Mouse (Mus musculus): ENCODE measurements at regions not wholly inside any gene's neighbourhood (a gene's known extent, or its start where the extent isn't known, plus 50 kb on each side); places are given as distances from the start of the nearest gene placed in this dataset.

- Histone ChIP-seq H3K4me3 (ENCODE audit: inconsistent target) (no peak overlapping the region), H3K36me3 (ENCODE audit: inconsistent target) (no peaks in the 10 kb centered on the region), H3K79me2 (ENCODE audit: inconsistent target) (no peaks in the 10 kb centered on the region), H3K27ac (no peak overlapping the region)
- 88% methylated on average over 7 of the region's 7 CpGs for WGBS (ENCODE audit: missing documents)
Observed at GRCm38 (mm10) chr17:4640555-4640954, 353.6 kb upstream of the Arid1b start.

GRCm38 (mm10) chr17:4641166-4641565 lies 353.0 kb upstream of the Arid1b start:
- H3K36me3 ChIP-seq (ENCODE audit: inconsistent target): no peaks in the 10 kb centered on the region
- no peak overlapping the region for H3K27ac ChIP-seq
- H3K4me3 ChIP-seq (ENCODE audit: inconsistent target): no peak overlapping the region
- no peaks in the 10 kb centered on the region for H3K79me2 ChIP-seq (ENCODE audit: inconsistent target)
- WGBS (ENCODE audit: missing documents): 83% methylated on average over 4 of the region's 4 CpGs

- 83% methylated on average over 1 of the region's 1 CpGs for WGBS (ENCODE audit: missing documents)
- no peak overlapping the region for H3K4me3 ChIP-seq (ENCODE audit: inconsistent target)
- no peaks in the 10 kb centered on the region for H3K36me3 ChIP-seq (ENCODE audit: inconsistent target)
- H3K27ac ChIP-seq: no peak overlapping the region
- no peaks in the 10 kb centered on the region for H3K79me2 ChIP-seq (ENCODE audit: inconsistent target)
Observed at GRCm38 (mm10) chr17:4642046-4642445, 352.1 kb upstream of the Arid1b start.

- Histone ChIP-seq H3K36me3 (ENCODE audit: inconsistent target) (no peaks in the 10 kb centered on the region), H3K79me2 (ENCODE audit: inconsistent target) (no peaks in the 10 kb centered on the region), H3K27ac (no peak overlapping the region), H3K4me3 (ENCODE audit: inconsistent target) (no peak overlapping the region)
- WGBS (ENCODE audit: missing documents): 90% methylated on average over 6 of the region's 6 CpGs
Observed at GRCm38 (mm10) chr17:4643343-4643742, 350.8 kb upstream of the Arid1b start.

- H3K79me2 ChIP-seq (ENCODE audit: inconsistent target): no peaks in the 10 kb centered on the region
- no peak overlapping the region for H3K27ac ChIP-seq
- H3K4me3 ChIP-seq (ENCODE audit: inconsistent target): no peak overlapping the region
- WGBS (ENCODE audit: missing documents): 92% methylated on average over 4 of the region's 4 CpGs
- H3K36me3 ChIP-seq (ENCODE audit: inconsistent target): no peaks in the 10 kb centered on the region
Observed at GRCm38 (mm10) chr17:4648603-4649002, 345.5 kb upstream of the Arid1b start.

GRCm38 (mm10) chr17:4654221-4654620 lies 339.9 kb upstream of the Arid1b start:
- 91% methylated on average over 3 of the region's 3 CpGs for WGBS (ENCODE audit: missing documents)
- no peak overlapping the region for H3K27ac ChIP-seq
- H3K4me3 ChIP-seq (ENCODE audit: inconsistent target): no peak overlapping the region
- no peaks in the 10 kb centered on the region for H3K79me2 ChIP-seq (ENCODE audit: inconsistent target)
- no peaks in the 10 kb centered on the region for H3K36me3 ChIP-seq (ENCODE audit: inconsistent target)

- Histone ChIP-seq H3K27ac (no peak overlapping the region), H3K36me3 (ENCODE audit: inconsistent target) (no peaks in the 10 kb centered on the region), H3K79me2 (ENCODE audit: inconsistent target) (no peaks in the 10 kb centered on the region), H3K4me3 (ENCODE audit: inconsistent target) (no peak overlapping the region)
- 95% methylated on average over 5 of the region's 5 CpGs for WGBS (ENCODE audit: missing documents)
Observed at GRCm38 (mm10) chr17:4661996-4662395, 332.1 kb upstream of the Arid1b start.

GRCm38 (mm10) chr17:4668511-4668910 lies 325.6 kb upstream of the Arid1b start:
- Histone ChIP-seq H3K27ac (no peak overlapping the region), H3K36me3 (ENCODE audit: inconsistent target) (no peaks in the 10 kb centered on the region), H3K79me2 (ENCODE audit: inconsistent target) (no peaks in the 10 kb centered on the region), H3K4me3 (ENCODE audit: inconsistent target) (no peak overlapping the region)
- WGBS (ENCODE audit: missing documents): 92% methylated on average over 3 of the region's 3 CpGs

- Histone ChIP-seq H3K4me3 (ENCODE audit: inconsistent target) (no peak overlapping the region), H3K27ac (no peak overlapping the region), H3K79me2 (ENCODE audit: inconsistent target) (no peaks in the 10 kb centered on the region), H3K36me3 (ENCODE audit: inconsistent target) (no peaks in the 10 kb centered on the region)
- 100% methylated on average over 2 of the region's 2 CpGs for WGBS (ENCODE audit: missing documents)
Observed at GRCm38 (mm10) chr17:4673271-4673670, 320.9 kb upstream of the Arid1b start.

- WGBS (ENCODE audit: missing documents): 100% methylated on average over 1 of the region's 1 CpGs
- no peaks in the 10 kb centered on the region for H3K79me2 ChIP-seq (ENCODE audit: inconsistent target)
- H3K4me3 ChIP-seq (ENCODE audit: inconsistent target): no peak overlapping the region
- no peak overlapping the region for H3K27ac ChIP-seq
- no peaks in the 10 kb centered on the region for H3K36me3 ChIP-seq (ENCODE audit: inconsistent target)
Observed at GRCm38 (mm10) chr17:4706421-4706820, 287.7 kb upstream of the Arid1b start.

GRCm38 (mm10) chr17:4721061-4721460 lies 273.1 kb upstream of the Arid1b start:
- H3K36me3 ChIP-seq (ENCODE audit: inconsistent target): no peaks in the 10 kb centered on the region
- no peak overlapping the region for H3K4me3 ChIP-seq (ENCODE audit: inconsistent target)
- H3K27ac ChIP-seq: no peak overlapping the region
- no peaks in the 10 kb centered on the region for H3K79me2 ChIP-seq (ENCODE audit: inconsistent target)
- 94% methylated on average over 4 of the region's 4 CpGs for WGBS (ENCODE audit: missing documents)

- WGBS (ENCODE audit: missing documents): 98% methylated on average over 3 of the region's 3 CpGs
- Histone ChIP-seq H3K36me3 (ENCODE audit: inconsistent target) (no peaks in the 10 kb centered on the region), H3K4me3 (ENCODE audit: inconsistent target) (no peak overlapping the region), H3K27ac (no peak overlapping the region), H3K79me2 (ENCODE audit: inconsistent target) (no peaks in the 10 kb centered on the region)
Observed at GRCm38 (mm10) chr17:4724031-4724430, 270.1 kb upstream of the Arid1b start.

- Histone ChIP-seq H3K36me3 (ENCODE audit: inconsistent target) (no peaks in the 10 kb centered on the region), H3K4me3 (ENCODE audit: inconsistent target) (no peak overlapping the region), H3K27ac (no peak overlapping the region), H3K79me2 (ENCODE audit: inconsistent target) (no peaks in the 10 kb centered on the region)
- 93% methylated on average over 12 of the region's 12 CpGs for WGBS (ENCODE audit: missing documents)
Observed at GRCm38 (mm10) chr17:4726331-4726741, 267.8 kb upstream of the Arid1b start.

- H3K79me2 ChIP-seq (ENCODE audit: inconsistent target): no peaks in the 10 kb centered on the region
- no peak overlapping the region for H3K4me3 ChIP-seq (ENCODE audit: inconsistent target)
- H3K36me3 ChIP-seq (ENCODE audit: inconsistent target): no peaks in the 10 kb centered on the region
- WGBS (ENCODE audit: missing documents): 96% methylated on average over 5 of the region's 5 CpGs
- H3K27ac ChIP-seq: no peak overlapping the region
Observed at GRCm38 (mm10) chr17:4734412-4734881, 259.7 kb upstream of the Arid1b start.

- WGBS (ENCODE audit: missing documents): 67% methylated on average over 1 of the region's 1 CpGs
- H3K79me2 ChIP-seq (ENCODE audit: inconsistent target): no peaks in the 10 kb centered on the region
- H3K36me3 ChIP-seq (ENCODE audit: inconsistent target): no peaks in the 10 kb centered on the region
- no peak overlapping the region for H3K4me3 ChIP-seq (ENCODE audit: inconsistent target)
- H3K27ac ChIP-seq: no peak overlapping the region
Observed at GRCm38 (mm10) chr17:4735185-4735584, 258.9 kb upstream of the Arid1b start.

- Histone ChIP-seq H3K36me3 (ENCODE audit: inconsistent target) (no peaks in the 10 kb centered on the region), H3K4me3 (ENCODE audit: inconsistent target) (no peak overlapping the region), H3K79me2 (ENCODE audit: inconsistent target) (no peaks in the 10 kb centered on the region), H3K27ac (no peak overlapping the region)
- WGBS (ENCODE audit: missing documents): 7% methylated on average over 3 of the region's 3 CpGs
Observed at GRCm38 (mm10) chr17:4736689-4737088, 257.4 kb upstream of the Arid1b start.
